Mouse (Mus musculus) gastrocnemius, postnatal 36 days (tissue): ENCODE measurements around the gene Bcl2l14. TPM values are rescaled to one million over a fixed set of nuclear protein-coding genes. Genes with fewer than 3 reads are reported as not detected.

Experiments
- total RNA-seq, 2 experiments: library from RNA; stranded (reverse); gene quantifications; 2 replicates each; pipeline ENCODE4 v1.2.3; 2021

Gene Bcl2l14
- total RNA-seq, 2 experiments from 2014 or later, result not detected

Other genes starting within 250 kb of the Bcl2l14 start
- 10 to 100 TPM; 36.1 to 41.5 TPM for gene Lrp6, start 170.6 kb downstream of the Bcl2l14 start, total RNA-seq
- gene Mansc1, start 236.2 kb downstream of the Bcl2l14 start, total RNA-seq, result 1 to 10 TPM in 1 of 2 experiments, under 1 TPM in 1; 0.96 to 1.1 TPM
- gene Borcs5, start 243.2 kb downstream of the Bcl2l14 start, total RNA-seq, result 10 to 100 TPM; 13.0 to 15.9 TPM